Mouse (Mus musculus) bone marrow macrophage, adult 2 months (primary cell): ENCODE results near the gene Itih4.

ENCODE experiments used
- CTCF ChIP-seq: IDR thresholded peaks from 2 replicates; pipeline ENCODE4 v1.5.1; 2012; ENCODE audit warnings: low read depth, mild to moderate bottlenecking, low read length, moderate library complexity
- POLR2A ChIP-seq: IDR thresholded peaks from 2 replicates; pipeline ENCODE4 v1.6.1; 2012; ENCODE audit warnings: mild to moderate bottlenecking, low read depth, low read length, borderline replicate concordance

- TF ChIP-seq CTCF (no peak), POLR2A (no peak)
These were observed at the start of gene Itih4 for GRCm38 (mm10) chr14:30886204-30886603.
